Mouse (Mus musculus) stomach, embryonic 14.5 days (tissue): ENCODE measurements around the gene Lexm. TPM values are rescaled to one million over a fixed set of nuclear protein-coding genes. Genes with fewer than 3 reads are reported as not detected.

ENCODE experiments used
- ATAC-seq: fragments of 200-750 bp; cut with Nextera tagmentation; 2 replicates; pipeline ENCODE4 v1.8.0; 2017; ENCODE audit warnings: low read depth, moderate TSS enrichment; ENCODE audit not compliant: insufficient number of reproducible peaks, insufficient read depth, low FRiP score
- H3K27ac ChIP-seq: fragments of 300-500 bp; sonication (generic); 2 replicates; pipeline ENCODE4 v1.5.1; 2014; ENCODE audit warnings: mild to moderate bottlenecking, low read length, moderate library complexity, mixed read lengths
- H3K27me3 ChIP-seq: fragments of 300-500 bp; sonication (generic); 2 replicates; pipeline ENCODE4 v1.6.1; 2014; ENCODE audit warnings: low read length, control low read depth, mixed read lengths; ENCODE audit not compliant: control insufficient read depth, insufficient read depth
- H3K36me3 ChIP-seq: fragments of 300-500 bp; sonication (generic); 2 replicates; pipeline ENCODE4 v1.6.1; 2014; ENCODE audit warnings: mild to moderate bottlenecking, control low read depth, low read length, moderate library complexity, mixed read lengths; ENCODE audit not compliant: control insufficient read depth, insufficient read depth
- H3K4me1 ChIP-seq: fragments of 300-500 bp; sonication (generic); 2 replicates; pipeline ENCODE4 v1.6.1; 2014; ENCODE audit warnings: low read length, control low read depth, mixed read lengths; ENCODE audit not compliant: control insufficient read depth, insufficient read depth
- H3K4me2 ChIP-seq: fragments of 300-500 bp; sonication (generic); replicated peaks from 2 replicates; pipeline ENCODE4 v1.6.1; 2014; ENCODE audit warnings: low read depth, low read length, control low read depth
- H3K4me3 ChIP-seq: fragments of 300-500 bp; sonication (generic); 2 replicates; pipeline ENCODE4 v1.5.1; 2014; ENCODE audit warnings: low read depth, low read length, control low read depth
- H3K9ac ChIP-seq: fragments of 300-500 bp; sonication (generic); replicated peaks from 2 replicates; pipeline ENCODE4 v1.6.1; 2014; ENCODE audit warnings: low read depth, mild to moderate bottlenecking, control low read depth, low read length, moderate library complexity, mixed read lengths
- H3K9me3 ChIP-seq: fragments of 300-500 bp; sonication (generic); 2 replicates; pipeline ENCODE4 v1.6.1; 2016; ENCODE audit warnings: low read depth, low read length, control low read depth; ENCODE audit not compliant: control insufficient read depth
- WGBS: fragments of 180-500 bp; shearing (Covaris S2); extraction: QIAGEN DNeasy Blood & Tissue Kit; methylation state at CpG from one replicate; pipeline ENCODE4 v1.1.7; 2014; 5-methylcytosine and 5-hydroxymethylcytosine counted together
- polyA plus RNA-seq: library from polyadenylated mRNA; unstranded; fragments of >200 nt; fragmentation: Nextera tagmentation; extraction: Ambion mirVana; gene quantifications from 2 replicates; pipeline ENCODE4 v1.2.1, GENCODE M21; 2014

Lexm gene
- polyA plus RNA-seq, 1 experiment from 2014 or later: not detected

DNA sequence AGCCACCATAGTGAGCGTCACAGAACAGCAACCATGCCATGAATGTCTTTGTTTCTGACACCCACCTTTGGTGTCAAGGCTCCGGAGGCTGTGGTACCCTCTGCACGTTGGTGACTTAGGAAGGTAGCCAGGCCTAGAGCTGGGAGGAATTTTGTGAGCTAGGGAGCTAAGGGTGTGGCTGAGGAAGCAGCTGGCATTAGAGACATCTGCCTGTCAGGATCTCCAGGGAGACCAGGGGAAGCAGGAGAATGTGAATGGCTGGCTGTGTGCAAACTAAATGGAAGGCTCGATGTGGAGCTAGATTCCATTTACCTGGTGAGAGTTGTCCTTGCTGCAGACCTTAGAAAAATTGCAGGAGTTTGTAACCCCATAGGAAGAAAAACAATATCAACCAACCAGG is 32.4 kb downstream of the Lexm start:
- Histone ChIP-seq H3K4me1 (peaks cover 7% of the 10 kb centered on the region; the same call in 1 of the 2 replicates), H3K9ac (no peak overlapping the region), H3K4me2 (no peak overlapping the region), H3K27me3 (no peaks in the 10 kb centered on the region), H3K9me3 (no peaks in the 10 kb centered on the region), H3K36me3 (peaks cover 43% of the 10 kb centered on the region), H3K4me3 (no peak overlapping the region), H3K27ac (no peak overlapping the region)
- WGBS: 87% methylated on average over 4 of the region's 4 CpGs
- ATAC-seq: no peak

DNA sequence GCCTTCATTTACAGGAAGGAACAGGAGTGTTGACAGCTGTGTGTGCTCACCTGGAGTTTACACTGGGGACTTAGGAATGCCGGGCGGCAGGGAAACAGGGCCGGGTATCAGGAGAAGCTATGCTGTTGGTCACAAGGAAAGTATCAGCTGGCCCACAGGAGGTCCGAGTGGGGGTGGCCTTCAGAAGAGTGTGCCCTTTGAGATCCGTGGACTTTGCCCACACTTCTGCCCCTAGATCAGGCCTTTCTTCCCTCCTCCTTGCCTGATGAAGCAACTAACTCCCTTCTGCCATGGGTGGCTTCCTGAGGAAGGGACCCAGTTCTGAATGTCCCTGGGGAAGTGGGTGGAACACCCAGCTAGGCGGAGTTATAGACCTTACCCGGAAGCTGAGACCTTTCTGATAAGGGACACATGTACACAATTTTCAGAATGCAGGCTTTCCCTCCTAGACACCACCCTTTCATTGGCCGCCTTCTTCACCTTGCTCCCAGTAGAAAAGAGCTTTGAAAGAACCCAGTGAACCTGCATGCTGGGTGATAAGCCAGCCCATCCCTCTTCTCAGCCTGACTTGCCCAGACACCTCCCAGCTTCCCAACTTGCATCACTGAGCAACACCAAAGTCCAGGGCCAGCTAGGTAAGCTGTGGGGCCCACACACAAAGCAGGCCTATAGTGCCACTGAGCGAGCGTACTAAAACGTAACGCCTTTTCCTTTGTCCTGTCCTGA is 34.5 kb downstream of the Lexm start:
- H3K4me1 ChIP-seq: peaks cover 7% of the 10 kb centered on the region; the same call in 1 of the 2 replicates
- no peak overlapping the region for H3K9ac ChIP-seq
- H3K4me3 ChIP-seq: no peak overlapping the region
- H3K27me3 ChIP-seq: no peaks in the 10 kb centered on the region
- H3K27ac ChIP-seq: peak overlapping the region; percentile 52; the same call in 1 of the 2 replicates
- H3K4me2 ChIP-seq: no peak overlapping the region
- ATAC-seq: peak; percentile 75
- H3K36me3 ChIP-seq: peaks cover 58% of the 10 kb centered on the region
- no peaks in the 10 kb centered on the region for H3K9me3 ChIP-seq
- 64% methylated on average over 12 of the region's 12 CpGs for WGBS

DNA sequence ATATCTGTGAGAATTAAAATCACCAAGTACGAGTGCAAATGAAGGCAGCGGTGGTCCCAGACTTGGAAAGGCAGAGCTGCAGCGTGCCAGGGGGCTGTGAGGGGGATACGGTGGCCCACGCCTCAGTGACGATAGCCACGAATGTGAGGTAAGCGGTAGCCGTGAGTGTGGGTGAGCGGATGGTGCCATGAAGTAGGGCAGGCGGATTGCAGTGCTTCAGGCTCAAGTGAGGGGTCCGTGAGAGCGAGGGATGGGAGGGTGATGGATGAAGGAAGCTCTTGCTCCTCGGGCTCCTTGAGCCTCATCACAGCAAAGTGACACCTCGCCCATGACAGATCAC is 35.2 kb downstream of the Lexm start:
- no peak for ATAC-seq
- 81% methylated on average over 15 of the region's 15 CpGs for WGBS
- Histone ChIP-seq H3K27ac (peak overlapping the region; percentile 39; the same call in 1 of the 2 replicates), H3K36me3 (peaks cover 56% of the 10 kb centered on the region), H3K9me3 (no peaks in the 10 kb centered on the region), H3K4me2 (no peak overlapping the region), H3K27me3 (no peaks in the 10 kb centered on the region), H3K9ac (no peak overlapping the region), H3K4me3 (no peak overlapping the region), H3K4me1 (peaks cover 7% of the 10 kb centered on the region; the same call in 1 of the 2 replicates)

DNA sequence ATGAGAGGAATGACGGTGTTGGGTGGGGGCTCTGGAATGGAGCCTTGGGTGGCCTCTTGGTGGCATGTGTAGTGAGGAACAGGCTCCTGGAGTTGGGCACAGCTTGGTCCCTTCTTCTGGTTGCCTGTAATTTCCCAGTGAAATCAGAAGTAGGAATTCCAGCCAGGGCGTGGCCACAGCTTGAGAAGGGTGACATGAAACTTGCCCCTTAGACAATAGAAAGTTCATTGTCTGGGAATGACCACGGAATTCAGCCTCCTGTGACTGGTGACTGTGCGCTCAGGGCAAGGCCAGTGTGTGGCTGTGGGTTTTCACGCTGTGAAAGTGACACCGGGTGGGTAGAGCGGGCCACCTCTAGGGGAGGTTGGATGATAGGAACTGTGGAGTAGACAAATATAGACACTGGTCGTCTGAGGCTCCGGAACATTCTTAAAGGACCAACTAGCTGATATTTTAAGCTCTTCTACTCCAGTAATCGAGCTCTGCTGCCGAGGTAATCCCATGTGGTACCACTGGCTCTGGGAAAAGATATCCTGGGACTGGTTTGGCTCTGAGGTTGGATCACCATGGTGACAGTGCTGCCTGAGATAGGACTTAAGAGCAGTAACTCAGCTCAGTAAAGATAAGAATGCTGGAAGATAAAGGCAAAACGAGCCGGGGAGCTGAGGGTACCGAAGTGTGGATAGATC is 35.7 kb downstream of the Lexm start:
- Histone ChIP-seq H3K27me3 (no peaks in the 10 kb centered on the region), H3K4me1 (peaks cover 7% of the 10 kb centered on the region; the same call in 1 of the 2 replicates), H3K9me3 (no peaks in the 10 kb centered on the region), H3K4me3 (no peak overlapping the region), H3K9ac (no peak overlapping the region), H3K4me2 (no peak overlapping the region), H3K36me3 (peaks cover 54% of the 10 kb centered on the region), H3K27ac (peak overlapping the region; percentile 39; the same call in 1 of the 2 replicates)
- ATAC-seq: no peak
- WGBS: 77% methylated on average over 14 of the region's 14 CpGs

DNA sequence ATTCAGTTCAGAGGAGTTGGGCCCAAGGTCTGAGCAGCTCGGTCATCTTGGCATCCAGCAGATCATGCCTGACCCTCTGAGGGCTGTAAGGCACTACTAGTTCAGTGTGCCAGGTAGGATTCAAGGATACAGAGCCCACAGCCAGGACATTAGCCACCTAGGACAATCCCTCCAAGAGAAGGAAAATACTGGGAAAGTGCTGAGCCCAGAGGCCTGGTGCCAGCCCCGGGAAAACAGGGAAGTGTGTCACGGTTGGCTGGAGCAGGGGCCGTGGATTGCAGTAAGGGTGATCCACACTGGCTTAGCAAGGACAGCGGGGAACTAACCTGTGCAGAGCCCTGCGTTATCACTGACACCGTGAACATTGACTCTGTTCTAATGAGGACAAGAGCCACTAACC is 39.5 kb downstream of the Lexm start:
- Histone ChIP-seq H3K27ac (no peak overlapping the region), H3K4me2 (no peak overlapping the region), H3K4me3 (no peak overlapping the region), H3K9me3 (no peaks in the 10 kb centered on the region), H3K36me3 (peaks cover 59% of the 10 kb centered on the region), H3K27me3 (no peaks in the 10 kb centered on the region), H3K4me1 (peaks cover 4% of the 10 kb centered on the region; the same call in 1 of the 2 replicates), H3K9ac (no peak overlapping the region)
- no peak for ATAC-seq
- WGBS: 86% methylated on average over 7 of the region's 7 CpGs

DNA sequence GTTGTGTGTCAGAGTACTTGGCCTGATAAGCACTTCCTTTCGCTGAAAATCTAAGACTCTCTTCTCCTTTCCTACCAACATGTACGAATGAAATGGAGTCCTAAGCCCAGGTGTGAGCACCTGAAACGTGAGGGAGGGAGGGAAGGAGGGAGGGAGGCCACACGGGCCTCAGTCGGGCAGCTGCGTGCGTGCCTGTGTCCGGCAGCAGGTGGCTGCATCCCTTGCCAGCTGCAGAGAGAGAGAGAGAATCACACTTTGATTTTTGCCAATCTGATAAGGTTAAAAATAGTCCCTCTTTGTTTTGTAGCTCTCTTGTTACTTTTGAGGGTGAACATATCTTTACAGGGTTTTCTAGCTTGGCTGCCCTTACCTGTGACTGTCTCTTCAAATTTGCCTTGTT is 42.0 kb downstream of the Lexm start:
- no peak overlapping the region for H3K9ac ChIP-seq
- H3K36me3 ChIP-seq: peaks cover 71% of the 10 kb centered on the region
- no peak overlapping the region for H3K27ac ChIP-seq
- ATAC-seq: no peak
- 85% methylated on average over 8 of the region's 8 CpGs for WGBS
- H3K27me3 ChIP-seq: no peaks in the 10 kb centered on the region
- no peaks in the 10 kb centered on the region for H3K9me3 ChIP-seq
- H3K4me1 ChIP-seq: no peaks in the 10 kb centered on the region; the same call in 1 of the 2 replicates
- H3K4me2 ChIP-seq: no peak overlapping the region
- H3K4me3 ChIP-seq: no peak overlapping the region

DNA sequence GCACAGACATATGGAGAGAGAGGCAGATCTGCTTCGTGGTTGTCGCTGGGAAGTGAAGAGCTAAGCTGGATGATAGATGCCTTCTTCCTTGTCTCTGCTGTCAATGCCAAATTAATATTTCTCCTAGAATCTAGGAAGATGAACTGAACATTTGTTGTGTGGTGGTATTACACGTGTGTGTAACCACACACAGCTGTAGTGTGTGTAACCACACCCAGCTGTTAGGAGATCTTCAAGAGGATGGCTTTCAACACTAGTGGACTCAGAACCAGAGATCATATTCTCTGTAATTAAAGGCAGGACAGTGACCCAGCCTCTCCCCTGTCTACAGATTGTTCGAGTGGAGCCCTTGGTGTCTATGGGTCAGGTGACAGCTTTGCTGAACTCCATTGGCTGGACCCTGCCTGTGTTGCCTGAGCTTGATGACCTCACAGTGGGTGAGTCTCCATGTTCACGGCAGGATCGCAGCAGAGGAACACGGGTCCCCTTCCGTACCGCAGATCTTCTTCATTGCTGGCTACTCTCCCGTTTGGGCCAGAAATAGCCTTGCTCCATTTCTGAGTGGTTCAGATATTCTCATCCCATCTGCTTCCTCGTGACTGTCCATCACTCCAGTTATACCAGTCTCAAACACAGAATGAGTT is 45.8 kb downstream of the Lexm start:
- no peak overlapping the region for H3K27ac ChIP-seq
- H3K9me3 ChIP-seq: no peaks in the 10 kb centered on the region
- 87% methylated on average over 11 of the region's 11 CpGs for WGBS
- H3K27me3 ChIP-seq: no peaks in the 10 kb centered on the region
- no peak overlapping the region for H3K4me2 ChIP-seq
- no peaks in the 10 kb centered on the region; the same call in 1 of the 2 replicates for H3K4me1 ChIP-seq
- no peak for ATAC-seq
- H3K4me3 ChIP-seq: no peak overlapping the region
- H3K36me3 ChIP-seq: peaks cover 48% of the 10 kb centered on the region
- H3K9ac ChIP-seq: no peak overlapping the region

DNA sequence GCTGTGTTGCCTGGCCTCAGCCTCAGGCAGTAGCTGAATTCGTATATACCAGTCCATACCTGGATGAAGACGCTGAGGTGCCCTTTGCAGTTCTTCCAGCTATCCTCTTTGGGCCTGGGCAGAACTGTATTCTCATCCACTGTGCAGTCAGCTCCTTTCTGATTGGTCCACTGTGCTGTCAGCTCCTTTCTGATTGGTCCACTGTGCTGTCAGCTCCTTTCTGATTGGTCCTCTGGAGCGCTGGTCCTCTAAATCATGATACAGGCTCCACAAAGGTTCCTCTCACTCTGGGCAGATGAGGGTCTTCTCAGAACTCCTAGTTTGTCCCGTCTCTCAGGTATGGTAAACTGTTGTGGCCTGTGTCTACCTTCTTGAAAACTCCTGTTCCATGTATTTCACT is 47.4 kb downstream of the Lexm start:
- no peak overlapping the region for H3K27ac ChIP-seq
- no peak overlapping the region for H3K4me2 ChIP-seq
- H3K9me3 ChIP-seq: no peaks in the 10 kb centered on the region
- H3K36me3 ChIP-seq: peaks cover 53% of the 10 kb centered on the region
- H3K27me3 ChIP-seq: no peaks in the 10 kb centered on the region
- no peak overlapping the region for H3K9ac ChIP-seq
- no peak overlapping the region for H3K4me3 ChIP-seq
- 94% methylated on average over 4 of the region's 4 CpGs for WGBS
- no peaks in the 10 kb centered on the region for H3K4me1 ChIP-seq
- no peak for ATAC-seq
